Mouse (Mus musculus) intestine, postnatal 0 days (tissue): ENCODE data around the gene Cdiptos. TPM values are rescaled to one million over a fixed set of nuclear protein-coding genes. Genes with fewer than 3 reads are reported as not detected.

ENCODE experiments used
- ATAC-seq: fragments of 200-750 bp; cut with Nextera tagmentation; 2 replicates; pipeline ENCODE4 v1.8.0; 2017; ENCODE audit warnings: mild to moderate bottlenecking, moderate TSS enrichment, moderate library complexity
- H3K27ac ChIP-seq: fragments of 300-500 bp; sonication (generic); 2 replicates; pipeline ENCODE4 v1.5.1; 2014; ENCODE audit warnings: mild to moderate bottlenecking, low read depth, low read length, moderate library complexity
- H3K27me3 ChIP-seq: fragments of 300-500 bp; sonication (generic); replicated peaks from 2 replicates; pipeline ENCODE4 v1.6.1; 2014; ENCODE audit warnings: low read length, mixed read lengths; ENCODE audit not compliant: control insufficient read depth, insufficient read depth
- H3K36me3 ChIP-seq: fragments of 300-500 bp; sonication (generic); 2 replicates; pipeline ENCODE4 v1.6.1; 2014; ENCODE audit warnings: mild to moderate bottlenecking, moderate library complexity; ENCODE audit not compliant: control insufficient read depth, insufficient read depth
- H3K4me1 ChIP-seq: fragments of 300-500 bp; sonication (generic); replicated peaks from 2 replicates; pipeline ENCODE4 v1.6.1; 2014; ENCODE audit warnings: antibody characterized with exemption, low read length, mixed read lengths; ENCODE audit not compliant: control insufficient read depth, insufficient read depth
- H3K4me2 ChIP-seq: fragments of 300-500 bp; sonication (generic); replicated peaks from 2 replicates; pipeline ENCODE4 v1.6.1; 2014; ENCODE audit warnings: low read depth, mild to moderate bottlenecking, moderate library complexity
- H3K4me3 ChIP-seq: fragments of 300-500 bp; sonication (generic); 2 replicates; pipeline ENCODE4 v1.5.1; 2014; ENCODE audit warnings: low read depth, low read length
- H3K9ac ChIP-seq: fragments of 300-500 bp; sonication (generic); 2 replicates; pipeline ENCODE4 v1.6.1; 2014; ENCODE audit warnings: mild to moderate bottlenecking, low read depth, low read length
- H3K9me3 ChIP-seq: fragments of 300-500 bp; sonication (generic); 2 replicates; pipeline ENCODE4 v1.6.1; 2016; ENCODE audit warnings: mixed run types; ENCODE audit not compliant: control insufficient read depth
- CTCF ChIP-seq: sonication (generic); IDR thresholded peaks from 2 replicates; pipeline ENCODE4 v1.5.1; 2016; ENCODE audit warnings: low read depth, mild to moderate bottlenecking, control low read depth, antibody characterized with exemption, moderate library complexity
- WGBS: fragments of 180-500 bp; shearing (Covaris S2); extraction: QIAGEN DNeasy Blood & Tissue Kit; methylation state at CpG from one replicate; pipeline ENCODE4 v1.1.7; 2014; 5-methylcytosine and 5-hydroxymethylcytosine counted together
- polyA plus RNA-seq: library from polyadenylated mRNA; unstranded; fragments of >200 nt; fragmentation: Nextera tagmentation; extraction: Ambion mirVana; gene quantifications from 2 replicates; pipeline ENCODE4 v1.2.1, GENCODE M21; 2015

The Cdiptos gene
- polyA plus RNA-seq, 1 experiment from 2014 or later: 3.2 TPM

- no peak for ATAC-seq
- Histone ChIP-seq H3K4me2 (no peak overlapping the region; the same call in 1 of the 2 replicates), H3K4me1 (peaks cover 9% of the 10 kb centered on the region; the same call in 1 of the 2 replicates), H3K27ac (no peak overlapping the region), H3K9me3 (no peaks in the 10 kb centered on the region), H3K9ac (no peak overlapping the region), H3K4me3 (no peak overlapping the region), H3K36me3 (peaks cover 17% of the 10 kb centered on the region), H3K27me3 (no peaks in the 10 kb centered on the region)
- WGBS: 75% methylated on average over 15 of the region's 15 CpGs
- TF ChIP-seq CTCF: no peak
Measured at GRCm38 (mm10) chr7:127018416-127019305, 42.8 kb upstream of the Cdiptos start.

- TF ChIP-seq CTCF: no peak
- peaks cover 14% of the 10 kb centered on the region for H3K36me3 ChIP-seq
- no peak overlapping the region for H3K27ac ChIP-seq
- no peak for ATAC-seq
- WGBS: 48% methylated on average over 6 of the region's 6 CpGs
- H3K4me1 ChIP-seq: peaks cover 9% of the 10 kb centered on the region; the same call in 1 of the 2 replicates
- H3K4me2 ChIP-seq: no peak overlapping the region; the same call in 1 of the 2 replicates
- no peaks in the 10 kb centered on the region for H3K27me3 ChIP-seq
- H3K9me3 ChIP-seq: no peaks in the 10 kb centered on the region
- H3K4me3 ChIP-seq: no peak overlapping the region
- H3K9ac ChIP-seq: no peak overlapping the region
Measured at GRCm38 (mm10) chr7:127017950-127018345, 42.0 kb upstream of the Cdiptos start.

GRCm38 (mm10) chr7:127016971-127017949 lies 41.4 kb upstream of the Cdiptos start, which contains the start of gene Pagr1a:
TSS of gene Pagr1a (minus strand) at chr7:127017352.
- no peaks in the 10 kb centered on the region for H3K9me3 ChIP-seq
- peak within 1 kb of the TSS; percentile 82 for H3K4me2 ChIP-seq
- 2% methylated on average over 39 of the region's 39 CpGs for WGBS
- H3K4me1 ChIP-seq: peaks cover 9% of the 10 kb centered on the region; the same call in 1 of the 2 replicates
- peak; percentile 85 for ATAC-seq
- TF ChIP-seq CTCF: peak; percentile 92
- peak within 1 kb of the TSS; percentile 59 for H3K4me3 ChIP-seq
- H3K27me3 ChIP-seq: no peaks in the 10 kb centered on the region
- H3K36me3 ChIP-seq: peaks cover 10% of the 10 kb centered on the region; the same call in 1 of the 2 replicates
- peak within 1 kb of the TSS; percentile 81 for H3K27ac ChIP-seq
- peak within 1 kb of the TSS; percentile 73 for H3K9ac ChIP-seq

- ATAC-seq: peak; percentile 37
- Histone ChIP-seq H3K27ac (peak overlapping the region; percentile 81), H3K4me3 (peak overlapping the region; percentile 59), H3K9me3 (no peaks in the 10 kb centered on the region), H3K9ac (peak overlapping the region; percentile 73), H3K4me1 (peaks cover 5% of the 10 kb centered on the region; the same call in 1 of the 2 replicates), H3K4me2 (peak overlapping the region; percentile 82), H3K27me3 (no peaks in the 10 kb centered on the region), H3K36me3 (0 out of 2 replicates have a peak, but pooled peaks cover 7% of the 10 kb centered on the region)
- 0% methylated on average over 21 of the region's 22 CpGs for WGBS
- TF ChIP-seq CTCF: no peak
Measured at GRCm38 (mm10) chr7:127016486-127016938, 40.6 kb upstream of the Cdiptos start.

- Histone ChIP-seq H3K9me3 (no peaks in the 10 kb centered on the region), H3K27me3 (no peaks in the 10 kb centered on the region), H3K27ac (peak within 1 kb of the TSS; percentile 81), H3K4me1 (peaks cover 3% of the 10 kb centered on the region; the same call in 1 of the 2 replicates), H3K4me3 (peak within 1 kb of the TSS; percentile 59), H3K9ac (peak within 1 kb of the TSS; percentile 73), H3K4me2 (peak within 1 kb of the TSS; percentile 82), H3K36me3 (0 out of 2 replicates have a peak, but pooled peaks cover 7% of the 10 kb centered on the region)
- no peak for ATAC-seq
- no peak for TF ChIP-seq CTCF
Measured at GRCm38 (mm10) chr7:127016481-127016485, 40.4 kb upstream of the Cdiptos start, which contains the start of gene Pagr1b. TSS of gene Pagr1b (minus strand) at chr7:127016484.

GRCm38 (mm10) chr7:127016081-127016480 lies 40.2 kb upstream of the Cdiptos start:
- ATAC-seq: no peak
- Histone ChIP-seq H3K4me3 (peak overlapping the region; percentile 59), H3K27ac (peak overlapping the region; percentile 81), H3K4me2 (peak overlapping the region; percentile 82), H3K36me3 (0 out of 2 replicates have a peak, but pooled peaks cover 7% of the 10 kb centered on the region), H3K4me1 (peaks cover under 1% of the 10 kb centered on the region; the same call in 1 of the 2 replicates), H3K9me3 (no peaks in the 10 kb centered on the region), H3K9ac (peak overlapping the region; percentile 73), H3K27me3 (no peaks in the 10 kb centered on the region)
- TF ChIP-seq CTCF: no peak
- under 1% methylated on average over 10 of the region's 10 CpGs for WGBS
